8 mouse cellular contexts compared by ENCODE assay signal in genomic region chr16:10783883-10784792, GRCm38 (mm10). TPM values are rescaled to one million over a fixed set of nuclear protein-coding genes. Genes with fewer than 3 reads are reported as not detected.
DNase-seq lines count a peak whose midpoint lies in the region; ATAC-seq and TF ChIP-seq lines count a peak whose summit lies in the region.

No protein-coding gene starts in this region.

- H3K36me3 ChIP-seq in forebrain, embryonic 13.5 days (ENCODE audit: poor library complexity, severe bottlenecking): no peaks in the 10 kb centered on the region
- H3K36me3 ChIP-seq in hindbrain, postnatal 0 days (ENCODE audit: insufficient read depth, low read length): no peaks in the 10 kb centered on the region
- no peaks in the 10 kb centered on the region for H3K36me3 ChIP-seq in liver, embryonic 11.5 days (ENCODE audit: control insufficient read depth, insufficient read depth, low read length)
- no peaks in the 10 kb centered on the region for H3K36me3 ChIP-seq in neural tube, embryonic 13.5 days

- 0 out of 2 replicates have a peak, but pooled peaks have one; percentile 4 for TF ChIP-seq CTCF in hindbrain, postnatal 0 days (IDR thresholded peaks at IDR 0.05; ENCODE audit: low read depth)

- peaks cover 35% of the 10 kb centered on the region for H3K4me1 ChIP-seq in forebrain, embryonic 13.5 days
- H3K4me1 ChIP-seq in hindbrain, postnatal 0 days (ENCODE audit: insufficient read depth, low read length): peaks cover 7% of the 10 kb centered on the region
- H3K4me1 ChIP-seq in liver, embryonic 11.5 days (replicated peaks; ENCODE audit: control insufficient read depth, insufficient read depth, low read length): peaks cover 22% of the 10 kb centered on the region
- peaks cover 45% of the 10 kb centered on the region for H3K4me1 ChIP-seq in neural tube, embryonic 13.5 days (replicated peaks)

- ATAC-seq in forebrain, embryonic 13.5 days: no peak
- no peak; the same call in 1 of the 2 replicates for ATAC-seq in hindbrain, postnatal 0 days
- no peak for ATAC-seq in liver, embryonic 11.5 days (replicated peaks; ENCODE audit: low FRiP score)
- ATAC-seq in neural tube, embryonic 13.5 days (ENCODE audit: low read depth): peak; percentile 20

- 3% methylated on average over 80 of the region's 81 CpGs for WGBS in forebrain, embryonic 13.5 days
- whole genome bisulfite sequencing in hindbrain, postnatal 0 days: 3% methylated on average over 75 of the region's 81 CpGs
- 3% methylated on average over 81 of the region's 81 CpGs for WGBS in liver, embryonic 11.5 days
- 3% methylated on average over 78 of the region's 81 CpGs for WGBS in neural tube, embryonic 13.5 days

- H3K9ac ChIP-seq in forebrain, embryonic 13.5 days: peak overlapping the region; percentile 73
- peak overlapping the region; percentile 80 for H3K9ac ChIP-seq in hindbrain, postnatal 0 days (replicated peaks; ENCODE audit: low read length)
- peak overlapping the region; percentile 62 for H3K9ac ChIP-seq in liver, embryonic 11.5 days (ENCODE audit: low read depth, low read length)
- H3K9ac ChIP-seq in neural tube, embryonic 13.5 days: peak overlapping the region; percentile 80

- H3K27me3 ChIP-seq in forebrain, embryonic 13.5 days: peaks cover 23% of the 10 kb centered on the region
- no peaks in the 10 kb centered on the region for H3K27me3 ChIP-seq in hindbrain, postnatal 0 days (ENCODE audit: insufficient read depth, low read length)
- peaks cover 27% of the 10 kb centered on the region for H3K27me3 ChIP-seq in liver, embryonic 11.5 days (replicated peaks; ENCODE audit: control insufficient read depth, insufficient read depth, low read length)
- peaks cover 24% of the 10 kb centered on the region for H3K27me3 ChIP-seq in neural tube, embryonic 13.5 days

- DNase-seq in layer of hippocampus, adult 11-12 months (ENCODE audit: low spot score): peak; percentile 31
- DNase-seq in layer of hippocampus, adult 9-11 months: no peak
- peak; percentile 57 for DNase-seq in adrenal gland, postnatal 25 days
- DNase-seq in hindbrain, postnatal 0 days (ENCODE audit: low spot score): peak; percentile 71
- no peak for DNase-seq in liver, embryonic 11.5 days (ENCODE audit: low spot score)
- no peak for DNase-seq in yolk sac, embryonic 10.5 days (ENCODE audit: low spot score)

- peak overlapping the region; percentile 69 for H3K4me3 ChIP-seq in forebrain, embryonic 13.5 days
- H3K4me3 ChIP-seq in hindbrain, postnatal 0 days (ENCODE audit: low read length): peak overlapping the region; percentile 74
- peak overlapping the region; percentile 65 for H3K4me3 ChIP-seq in liver, embryonic 11.5 days (ENCODE audit: low read depth, low read length)
- H3K4me3 ChIP-seq in neural tube, embryonic 13.5 days: peak overlapping the region; percentile 68

- no peaks in the 10 kb centered on the region for H3K9me3 ChIP-seq in forebrain, embryonic 13.5 days (replicated peaks)
- no peaks in the 10 kb centered on the region for H3K9me3 ChIP-seq in hindbrain, postnatal 0 days (ENCODE audit: low read length)
- no peaks in the 10 kb centered on the region for H3K9me3 ChIP-seq in liver, embryonic 11.5 days (ENCODE audit: control insufficient read depth, low read length)
- no peaks in the 10 kb centered on the region for H3K9me3 ChIP-seq in neural tube, embryonic 13.5 days

- H3K27ac ChIP-seq in forebrain, embryonic 13.5 days: no peak overlapping the region
- peak overlapping the region; percentile 90 for H3K27ac ChIP-seq in hindbrain, postnatal 0 days
- H3K27ac ChIP-seq in liver, embryonic 11.5 days (ENCODE audit: low read depth, low read length): no peak overlapping the region
- H3K27ac ChIP-seq in neural tube, embryonic 13.5 days (replicated peaks): peak overlapping the region; percentile 89; the same call in 1 of the 2 replicates

- peak overlapping the region; percentile 93 for H3K4me2 ChIP-seq in forebrain, embryonic 13.5 days
- peak overlapping the region; percentile 99 for H3K4me2 ChIP-seq in hindbrain, postnatal 0 days (ENCODE audit: low read depth, low read length)
- H3K4me2 ChIP-seq in liver, embryonic 11.5 days: peak overlapping the region; percentile 100
- peak overlapping the region; percentile 99 for H3K4me2 ChIP-seq in neural tube, embryonic 13.5 days

RNA-seq across cellular contexts. Expression of gene Socs1, which starts 1.2 kb away (rescaled TPM):
- total RNA-seq in adrenal gland, postnatal 25 days (2021): 2.8 and 2.9 TPM in 2 replicates
- polyA plus RNA-seq in forebrain, embryonic 13.5 days (2015; fragmentation: Nextera tagmentation; extraction: Ambion mirVana): 1.3 and 1.5 TPM in 2 replicates
- total RNA-seq in hindbrain, postnatal 0 days (2014; rRNA removed): 5.8 and 6.8 TPM in 2 replicates
- polyA plus RNA-seq in hindbrain, postnatal 0 days (2015; fragmentation: Nextera tagmentation; extraction: Ambion mirVana): 4.4 and 4.8 TPM in 2 replicates
- 3.2 and 3.5 TPM in 2 replicates for polyA plus RNA-seq in liver, embryonic 11.5 days (2014; fragmentation: Nextera tagmentation; extraction: Ambion mirVana)
- 3.7 and 4.2 TPM in 2 replicates for polyA plus RNA-seq in neural tube, embryonic 13.5 days (2015; fragmentation: Nextera tagmentation; extraction: Ambion mirVana)

RNA-seq across cellular contexts. Expression of gene Tnp2, which starts 4.3 kb away (rescaled TPM):
- not detected in 2 replicates for total RNA-seq in adrenal gland, postnatal 25 days (2021)
- polyA plus RNA-seq in forebrain, embryonic 13.5 days (2015; fragmentation: Nextera tagmentation; extraction: Ambion mirVana): not detected in 2 replicates
- total RNA-seq in hindbrain, postnatal 0 days (2014; rRNA removed): not detected in 2 replicates
- polyA plus RNA-seq in hindbrain, postnatal 0 days (2015; fragmentation: Nextera tagmentation; extraction: Ambion mirVana): not detected in 2 replicates
- not detected in 2 replicates for polyA plus RNA-seq in liver, embryonic 11.5 days (2014; fragmentation: Nextera tagmentation; extraction: Ambion mirVana)
- not detected in 2 replicates for polyA plus RNA-seq in neural tube, embryonic 13.5 days (2015; fragmentation: Nextera tagmentation; extraction: Ambion mirVana)

RNA-seq across cellular contexts. Expression of gene Prm3, which starts 6.6 kb away (rescaled TPM):
- total RNA-seq in adrenal gland, postnatal 25 days (2021): not detected in 2 replicates
- not detected in 2 replicates for polyA plus RNA-seq in forebrain, embryonic 13.5 days (2015; fragmentation: Nextera tagmentation; extraction: Ambion mirVana)
- not detected in 2 replicates for total RNA-seq in hindbrain, postnatal 0 days (2014; rRNA removed)
- polyA plus RNA-seq in hindbrain, postnatal 0 days (2015; fragmentation: Nextera tagmentation; extraction: Ambion mirVana): not detected in 2 replicates
- polyA plus RNA-seq in liver, embryonic 11.5 days (2014; fragmentation: Nextera tagmentation; extraction: Ambion mirVana): not detected in 2 replicates
- polyA plus RNA-seq in neural tube, embryonic 13.5 days (2015; fragmentation: Nextera tagmentation; extraction: Ambion mirVana): not detected in 2 replicates

RNA-seq across cellular contexts. Expression of gene Prm2, which starts 11.8 kb away (rescaled TPM):
- not detected in 2 replicates for total RNA-seq in adrenal gland, postnatal 25 days (2021)
- polyA plus RNA-seq in forebrain, embryonic 13.5 days (2015; fragmentation: Nextera tagmentation; extraction: Ambion mirVana): not detected in 2 replicates
- total RNA-seq in hindbrain, postnatal 0 days (2014; rRNA removed): not detected in 2 replicates
- not detected in 2 replicates for polyA plus RNA-seq in hindbrain, postnatal 0 days (2015; fragmentation: Nextera tagmentation; extraction: Ambion mirVana)
- not detected in 2 replicates for polyA plus RNA-seq in liver, embryonic 11.5 days (2014; fragmentation: Nextera tagmentation; extraction: Ambion mirVana)
- not detected in 2 replicates for polyA plus RNA-seq in neural tube, embryonic 13.5 days (2015; fragmentation: Nextera tagmentation; extraction: Ambion mirVana)

RNA-seq across cellular contexts. Expression of gene Prm1, which starts 21.5 kb away (rescaled TPM):
- total RNA-seq in adrenal gland, postnatal 25 days (2021): not detected in 2 replicates
- not detected in 2 replicates for polyA plus RNA-seq in forebrain, embryonic 13.5 days (2015; fragmentation: Nextera tagmentation; extraction: Ambion mirVana)
- total RNA-seq in hindbrain, postnatal 0 days (2014; rRNA removed): not detected in 2 replicates
- 0.70 TPM in 1 of 2 replicates, not detected in the other for polyA plus RNA-seq in hindbrain, postnatal 0 days (2015; fragmentation: Nextera tagmentation; extraction: Ambion mirVana)
- not detected in 2 replicates for polyA plus RNA-seq in liver, embryonic 11.5 days (2014; fragmentation: Nextera tagmentation; extraction: Ambion mirVana)
- polyA plus RNA-seq in neural tube, embryonic 13.5 days (2015; fragmentation: Nextera tagmentation; extraction: Ambion mirVana): 0.64 TPM in 1 of 2 replicates, not detected in the other

Comparison
In these comparisons a context has a peak if more than half of its experiments do, and no peak if none do; other contexts are left out.
1. DNase-seq: peak in layer of hippocampus, adult 11-12 months (single experiment), adrenal gland, postnatal 25 days (single experiment) and hindbrain, postnatal 0 days (single experiment); none in layer of hippocampus, adult 9-11 months (single experiment), liver, embryonic 11.5 days (single experiment) and yolk sac, embryonic 10.5 days (single experiment).
2. H3K27ac ChIP-seq: peak in hindbrain, postnatal 0 days (single experiment) and neural tube, embryonic 13.5 days (single experiment); none in forebrain, embryonic 13.5 days (single experiment) and liver, embryonic 11.5 days (single experiment).
3. Peak in every context shown above with its lines, with median percentiles within 50 percentile points of each other: H3K4me2 ChIP-seq, H3K4me3 ChIP-seq and H3K9ac ChIP-seq.